Mouse (Mus musculus) large intestine, adult 2 months (tissue): ENCODE data around the gene Hdac11. TPM values are rescaled to one million over a fixed set of nuclear protein-coding genes. Genes with fewer than 3 reads are reported as not detected.

Experiments used
- DNase-seq: peaks from one replicate; pipeline ENCODE4 v3.0.0-alpha.2; 2012; ENCODE audit warnings: low read depth, low spot score
- WGBS: fragments of 180-500 bp; shearing (Covaris S2); methylation state at CpG from one replicate; pipeline ENCODE4 v1.1.7; 2018; 5-methylcytosine and 5-hydroxymethylcytosine counted together
- polyA plus RNA-seq: library from polyadenylated mRNA; depleted of rRNA; stranded (reverse); fragments of >200 nt; gene quantifications from 2 replicates; pipeline ENCODE4 v1.2.3, GENCODE M21; 2012; rRNA removed

Gene Hdac11
- polyA plus RNA-seq, 1 experiment = 16.7 TPM

DNA sequence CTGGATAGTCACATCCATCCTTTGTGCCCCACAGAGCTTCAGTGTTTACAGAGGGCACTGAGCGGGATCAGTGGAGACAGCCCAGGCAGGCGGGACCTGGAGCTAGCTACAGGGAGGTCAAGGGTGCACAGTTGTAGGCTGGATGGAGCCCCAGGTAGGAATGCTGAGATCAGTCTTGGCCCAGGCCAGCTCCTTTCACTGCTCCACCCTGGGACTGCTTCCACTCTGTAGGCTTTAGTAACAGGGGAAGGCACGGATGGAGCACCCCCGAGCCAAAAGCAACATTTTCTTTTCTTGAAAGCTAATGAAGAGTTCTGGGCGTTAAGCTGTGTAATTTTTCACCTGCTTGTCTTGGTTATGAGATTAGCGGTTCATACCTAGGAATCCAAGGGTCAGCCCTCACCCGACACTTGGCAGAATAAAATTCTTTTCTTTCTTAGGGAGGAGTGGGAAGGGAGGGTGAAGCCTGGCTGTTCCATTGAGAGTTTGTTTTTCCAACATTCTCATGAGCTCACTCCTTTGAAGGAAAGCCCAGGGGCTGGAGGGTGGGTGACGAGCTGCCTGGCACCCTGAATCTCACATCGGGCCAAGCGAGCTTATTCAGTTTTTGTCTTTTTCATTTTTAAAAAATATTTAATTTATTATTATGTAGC lies 66.4 kb downstream of the Hdac11 start:
- no peak for DNase-seq
- WGBS = 65% methylated on average over 10 of the region's 10 CpGs

Other genes with a start within 250 kb of the Hdac11 start
- 24.9 and 34.3 TPM in 2 replicates for gene Iqsec1, start 168.0 kb upstream of the Hdac11 start, polyA plus RNA-seq
- 22.4 and 23.2 TPM in 2 replicates for gene Nup210, start 39.8 kb upstream of the Hdac11 start, polyA plus RNA-seq
- 19.5 and 20.2 TPM in 2 replicates for gene Fbln2, start 55.8 kb downstream of the Hdac11 start, polyA plus RNA-seq